Mouse (Mus musculus): ENCODE measurements around the gene Ankrd65. TPM values are rescaled to one million over a fixed set of nuclear protein-coding genes. Genes with fewer than 3 reads are reported as not detected.

Ankrd65 gene
- polyA plus RNA-seq, 1 experiment from 2014 or later: not detected

DNA sequence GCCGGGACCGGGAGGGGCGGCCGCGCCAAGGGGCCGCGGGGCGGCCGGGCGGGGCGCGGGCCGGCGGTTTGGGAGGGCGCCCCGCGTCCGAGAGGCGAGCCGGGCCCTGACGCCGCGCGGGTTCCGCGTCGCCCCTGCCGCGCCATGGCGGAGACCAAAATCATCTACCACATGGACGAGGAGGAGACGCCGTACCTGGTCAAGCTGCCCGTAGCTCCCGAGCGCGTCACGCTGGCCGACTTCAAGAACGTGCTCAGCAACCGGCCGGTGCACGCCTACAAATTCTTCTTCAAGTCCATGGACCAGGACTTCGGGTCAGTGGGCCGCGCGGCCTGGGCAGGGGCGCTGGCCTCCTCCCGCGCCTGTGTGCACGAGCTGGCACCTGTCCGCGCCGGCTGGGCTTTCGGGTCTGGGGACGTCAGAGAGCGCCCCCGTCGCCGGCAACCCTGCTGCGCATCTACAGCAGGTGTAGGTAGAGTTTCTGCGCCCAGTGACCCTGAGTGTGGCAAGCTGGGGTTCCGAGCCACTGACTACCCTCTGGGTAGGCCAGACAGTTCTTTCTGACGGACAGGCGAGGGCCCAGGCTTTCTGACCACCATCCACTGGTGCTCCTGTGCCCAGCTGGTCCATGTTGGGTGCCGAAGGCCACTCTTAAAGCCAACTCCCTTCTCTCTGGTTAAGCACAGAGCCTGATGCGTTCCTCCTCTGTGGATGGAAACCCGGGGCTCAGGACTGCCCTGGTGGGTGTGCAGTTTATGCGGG lies 57.5 kb downstream of the Ankrd65 start:
- peak; percentile 36 for ATAC-seq
- 1% methylated on average over 61 of the region's 69 CpGs for WGBS

DNA sequence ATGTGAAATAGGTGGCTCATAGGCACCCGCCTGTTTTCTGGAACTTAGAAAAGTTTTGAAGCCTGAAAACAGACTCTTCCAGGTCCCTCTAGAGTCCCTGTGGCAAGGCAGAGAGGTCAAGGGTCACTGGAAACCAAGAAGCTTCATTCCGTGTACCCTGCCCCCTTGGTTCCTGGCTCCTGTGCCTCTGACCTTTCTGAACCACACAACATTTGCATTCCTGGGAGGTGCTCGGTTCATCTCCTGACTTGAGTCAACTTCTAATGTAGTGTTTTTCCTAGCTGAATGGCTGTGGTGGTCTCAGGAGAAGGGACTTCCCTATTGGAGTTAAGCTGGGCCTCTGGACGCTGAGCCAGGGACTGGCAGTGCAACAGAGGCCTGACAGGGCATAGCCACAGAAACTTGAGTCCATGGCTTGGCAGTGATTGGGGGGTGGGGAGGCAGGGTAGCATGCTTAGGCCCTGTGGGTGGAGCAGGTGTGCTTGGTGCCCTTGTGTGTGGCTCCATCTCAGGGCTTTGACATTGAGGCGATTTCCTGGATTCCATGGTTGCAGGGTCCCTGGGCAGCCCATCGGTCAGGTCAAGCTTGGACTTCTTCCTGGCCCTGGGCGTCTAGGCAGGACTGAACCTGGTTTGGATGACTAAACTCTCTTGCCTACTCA lies 58.3 kb downstream of the Ankrd65 start:
- peak overlapping the region; percentile 98 for H3K4me2 ChIP-seq (ENCODE audit: low read length)
- H3K9me3 ChIP-seq (ENCODE audit: control insufficient read depth, low read length): no peaks in the 10 kb centered on the region
- peak overlapping the region; percentile 94 for H3K9ac ChIP-seq (replicated peaks; ENCODE audit: low read depth, low read length)
- peak overlapping the region; percentile 68 for H3K4me3 ChIP-seq (replicated peaks; ENCODE audit: low read length)
- no peaks in the 10 kb centered on the region for H3K36me3 ChIP-seq (ENCODE audit: control insufficient read depth, insufficient read depth)
- ATAC-seq: no peak
- H3K27me3 ChIP-seq (replicated peaks; ENCODE audit: control insufficient read depth, insufficient read depth, low read length): no peaks in the 10 kb centered on the region
- WGBS: 55% methylated on average over 7 of the region's 7 CpGs
- peaks cover 41% of the 10 kb centered on the region for H3K4me1 ChIP-seq (replicated peaks; ENCODE audit: control insufficient read depth, insufficient read depth, low read length)
- no peak overlapping the region for H3K27ac ChIP-seq (ENCODE audit: low read length)

More for the DNA sequence above, 57.5 kb downstream of the Ankrd65 start:
- Histone ChIP-seq H3K4me3 (replicated peaks; ENCODE audit: low read length) (peak overlapping the region; percentile 68), H3K27me3 (replicated peaks; ENCODE audit: control insufficient read depth, insufficient read depth, low read length) (no peaks in the 10 kb centered on the region), H3K9ac (replicated peaks; ENCODE audit: low read depth, low read length) (peak overlapping the region; percentile 94), H3K4me1 (replicated peaks; ENCODE audit: control insufficient read depth, insufficient read depth, low read length) (peaks cover 41% of the 10 kb centered on the region), H3K36me3 (ENCODE audit: control insufficient read depth, insufficient read depth) (no peaks in the 10 kb centered on the region), H3K4me2 (ENCODE audit: low read length) (peak overlapping the region; percentile 98), H3K9me3 (ENCODE audit: control insufficient read depth, low read length) (no peaks in the 10 kb centered on the region), H3K27ac (ENCODE audit: low read length) (peak overlapping the region; percentile 69)

Small RNA genes lying within 50 kb of the gene (microRNA-seq; reads per million reads assigned to microRNA genes)
- not detected for gene Gm27743

Other genes starting within 250 kb of the Ankrd65 start
- 113 and 120 TPM in 2 replicates for gene Nadk, start 228.1 kb upstream of the Ankrd65 start, polyA plus RNA-seq (2015; fragmentation: Nextera tagmentation; extraction: Ambion mirVana)
- gene Slc35e2, start 189.0 kb upstream of the Ankrd65 start, polyA plus RNA-seq (2015; fragmentation: Nextera tagmentation; extraction: Ambion mirVana): 12.0 and 12.9 TPM in 2 replicates
- gene Cdk11b, start 165.6 kb upstream of the Ankrd65 start, polyA plus RNA-seq (2015; fragmentation: Nextera tagmentation; extraction: Ambion mirVana): 62.4 and 65.2 TPM in 2 replicates
- gene Gm10563, start 145.0 kb upstream of the Ankrd65 start, polyA plus RNA-seq (2015; fragmentation: Nextera tagmentation; extraction: Ambion mirVana): not detected in 2 replicates
- 3.0 and 3.2 TPM in 2 replicates for gene Mmp23, start 137.1 kb upstream of the Ankrd65 start, polyA plus RNA-seq (2015; fragmentation: Nextera tagmentation; extraction: Ambion mirVana)
- gene Mib2, start 121.2 kb upstream of the Ankrd65 start, polyA plus RNA-seq (2015; fragmentation: Nextera tagmentation; extraction: Ambion mirVana): 49.8 and 63.1 TPM in 2 replicates
- gene Fndc10, start 96.1 kb upstream of the Ankrd65 start, polyA plus RNA-seq (2015; fragmentation: Nextera tagmentation; extraction: Ambion mirVana): 4.8 and 7.5 TPM in 2 replicates
- gene Ssu72, start 85.6 kb upstream of the Ankrd65 start, polyA plus RNA-seq (2015; fragmentation: Nextera tagmentation; extraction: Ambion mirVana): 134 and 150 TPM in 2 replicates
- 7.3 and 11.4 TPM in 2 replicates for gene Tmem240, start 55.6 kb upstream of the Ankrd65 start, polyA plus RNA-seq (2015; fragmentation: Nextera tagmentation; extraction: Ambion mirVana)
- gene Atad3a, start 29.3 kb upstream of the Ankrd65 start, polyA plus RNA-seq (2015; fragmentation: Nextera tagmentation; extraction: Ambion mirVana): 98.2 and 101 TPM in 2 replicates
- 27.3 and 29.6 TPM in 2 replicates for gene Vwa1, start 15.7 kb upstream of the Ankrd65 start, polyA plus RNA-seq (2015; fragmentation: Nextera tagmentation; extraction: Ambion mirVana)
- 0.47 and 0.53 TPM in 2 replicates for gene Tmem88b, start 4.6 kb upstream of the Ankrd65 start, polyA plus RNA-seq (2015; fragmentation: Nextera tagmentation; extraction: Ambion mirVana)
- 214 and 231 TPM in 2 replicates for gene Mrpl20, start 12.4 kb downstream of the Ankrd65 start, polyA plus RNA-seq (2015; fragmentation: Nextera tagmentation; extraction: Ambion mirVana)
- gene Ccnl2, start 22.1 kb downstream of the Ankrd65 start, polyA plus RNA-seq (2015; fragmentation: Nextera tagmentation; extraction: Ambion mirVana): 176 and 188 TPM in 2 replicates
- gene Aurkaip1, start 40.8 kb downstream of the Ankrd65 start, polyA plus RNA-seq (2015; fragmentation: Nextera tagmentation; extraction: Ambion mirVana): 111 and 121 TPM in 2 replicates
- gene Mxra8, start 49.2 kb downstream of the Ankrd65 start, polyA plus RNA-seq (2015; fragmentation: Nextera tagmentation; extraction: Ambion mirVana): 16.9 and 19.8 TPM in 2 replicates
- 7.0 and 10.0 TPM in 2 replicates for gene Dvl1, start 57.0 kb downstream of the Ankrd65 start, polyA plus RNA-seq (2015; fragmentation: Nextera tagmentation; extraction: Ambion mirVana)
- gene Tas1r3, start 72.9 kb downstream of the Ankrd65 start, polyA plus RNA-seq (2015; fragmentation: Nextera tagmentation; extraction: Ambion mirVana): 0.72 and 0.84 TPM in 2 replicates
- gene Cptp, start 79.0 kb downstream of the Ankrd65 start, polyA plus RNA-seq (2015; fragmentation: Nextera tagmentation; extraction: Ambion mirVana): 22.5 and 23.8 TPM in 2 replicates
- 89.8 and 100 TPM in 2 replicates for gene Ints11, start 79.1 kb downstream of the Ankrd65 start, polyA plus RNA-seq (2015; fragmentation: Nextera tagmentation; extraction: Ambion mirVana)
- gene Pusl1, start 101.3 kb downstream of the Ankrd65 start, polyA plus RNA-seq (2015; fragmentation: Nextera tagmentation; extraction: Ambion mirVana): 68.0 and 70.3 TPM in 2 replicates
- 94.8 and 101 TPM in 2 replicates for gene Acap3, start 101.4 kb downstream of the Ankrd65 start, polyA plus RNA-seq (2015; fragmentation: Nextera tagmentation; extraction: Ambion mirVana)
- gene Ube2j2, start 153.4 kb downstream of the Ankrd65 start, polyA plus RNA-seq (2015; fragmentation: Nextera tagmentation; extraction: Ambion mirVana): 115 and 121 TPM in 2 replicates
- 6.3 and 9.2 TPM in 2 replicates for gene C1qtnf12, start 171.9 kb downstream of the Ankrd65 start, polyA plus RNA-seq (2015; fragmentation: Nextera tagmentation; extraction: Ambion mirVana)
- gene B3galt6, start 202.2 kb downstream of the Ankrd65 start, polyA plus RNA-seq (2015; fragmentation: Nextera tagmentation; extraction: Ambion mirVana): 26.8 and 30.4 TPM in 2 replicates
- 118 and 125 TPM in 2 replicates for gene Sdf4, start 202.4 kb downstream of the Ankrd65 start, polyA plus RNA-seq (2015; fragmentation: Nextera tagmentation; extraction: Ambion mirVana)
- 1.0 and 1.4 TPM in 2 replicates for gene Tnfrsf4, start 223.4 kb downstream of the Ankrd65 start, polyA plus RNA-seq (2015; fragmentation: Nextera tagmentation; extraction: Ambion mirVana)
- gene Tnfrsf18, start 235.7 kb downstream of the Ankrd65 start, polyA plus RNA-seq (2015; fragmentation: Nextera tagmentation; extraction: Ambion mirVana): 0.60 and 1.5 TPM in 2 replicates